Mouse (Mus musculus) common myeloid progenitor, adult 5-6 weeks (primary cell): ENCODE measurements at regions not wholly inside any gene's neighbourhood (a gene's known extent, or its start where the extent isn't known, plus 50 kb on each side); places are given as distances from the start of the nearest gene placed in this dataset.

Experiments
- ATAC-seq: replicated peaks from 2 replicates; pipeline ENCODE4 v1.8.0; 2016; ENCODE audit warnings: low read depth, mild to moderate bottlenecking, moderate TSS enrichment, inconsistent platforms; ENCODE audit not compliant: poor library complexity, severe bottlenecking

- no peak for ATAC-seq
These were observed 239.0 kb downstream of the Cxcl12 start for GRCm38 (mm10) chr6:117407206-117407858.

- ATAC-seq: no peak
These were observed 239.6 kb downstream of the Cxcl12 start for GRCm38 (mm10) chr6:117407953-117408352.

DNA sequence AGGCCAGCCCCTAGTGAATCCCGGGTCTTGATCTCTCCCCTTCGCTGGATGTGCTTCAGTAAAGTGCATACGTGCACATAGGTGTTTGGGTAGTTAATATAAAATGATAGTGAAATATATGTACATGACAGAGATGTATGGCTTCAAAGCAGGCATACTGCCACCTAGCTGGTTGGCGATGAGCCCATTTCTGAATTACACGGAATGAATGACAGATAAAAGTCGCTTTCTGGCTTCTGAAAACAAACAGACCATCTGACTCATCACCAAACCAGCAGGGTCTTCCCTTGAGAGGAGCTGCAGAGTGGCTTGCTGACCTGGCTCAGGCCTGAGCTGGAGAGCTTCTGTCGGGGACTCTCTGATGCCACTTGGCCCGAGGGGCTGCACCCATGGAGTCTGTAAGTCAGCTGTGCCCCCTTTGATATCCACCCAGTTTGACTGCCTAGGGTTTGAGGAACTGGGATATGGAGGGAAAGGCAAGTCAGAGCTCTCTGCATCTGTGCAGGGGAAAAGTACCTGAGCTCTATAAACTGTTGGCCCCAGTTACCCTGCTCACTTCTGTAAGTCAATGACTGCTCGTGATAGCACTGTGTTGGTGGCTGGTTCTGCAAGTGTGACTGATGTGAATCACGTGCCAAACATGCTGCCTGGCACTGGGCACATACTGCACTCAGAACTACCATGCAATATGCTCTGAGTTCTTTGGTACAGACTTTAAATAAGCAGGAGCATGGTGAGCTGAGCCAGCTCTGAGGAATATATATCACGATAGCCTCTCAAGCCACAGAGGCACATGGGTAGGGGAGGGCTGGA, 240.8 kb downstream of the Cxcl12 start:
- ATAC-seq: no peak

DNA sequence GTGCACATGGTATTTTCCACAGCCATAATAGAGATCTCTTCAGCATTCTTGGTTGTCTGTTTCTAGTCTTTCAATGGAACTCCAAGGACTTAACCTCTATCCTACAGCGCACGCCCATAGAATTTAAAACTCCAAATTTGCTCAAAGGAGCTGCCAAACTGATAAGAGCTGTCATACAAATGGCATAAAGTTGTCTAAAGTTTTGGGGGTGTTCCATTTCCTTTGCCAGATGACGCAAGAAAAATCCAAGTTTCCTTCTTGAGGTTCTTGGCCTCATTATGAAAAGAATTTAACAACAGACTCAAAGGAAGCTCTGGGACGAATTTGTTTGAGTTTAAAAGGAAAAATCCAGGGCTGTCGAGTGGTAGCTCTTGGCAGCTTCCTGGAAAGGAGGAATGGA, 246.6 kb downstream of the Cxcl12 start:
- ATAC-seq: no peak

GRCm38 (mm10) chr6:117415901-117416300, 247.6 kb downstream of the Cxcl12 start:
- ATAC-seq: no peak

DNA sequence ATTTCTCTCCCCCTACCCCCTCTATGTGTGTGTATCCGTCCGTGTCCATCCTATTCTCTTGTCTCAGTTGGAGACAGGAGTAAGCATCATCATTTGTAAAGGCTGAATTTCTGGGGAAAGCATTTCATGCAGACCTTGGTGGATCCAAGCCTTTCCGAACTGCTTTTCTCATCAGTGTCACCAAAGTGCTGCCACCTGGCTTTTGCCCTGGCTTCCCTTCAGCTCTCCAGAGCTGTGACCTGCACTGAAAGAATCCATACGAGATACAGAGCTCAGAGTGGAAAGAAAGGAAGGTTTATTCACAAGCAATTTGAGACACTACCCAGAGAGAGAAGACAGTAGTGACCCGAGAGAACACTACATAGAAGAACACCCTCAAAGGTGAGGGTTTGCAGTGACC, 248.1 kb downstream of the Cxcl12 start:
- ATAC-seq: no peak

- ATAC-seq: no peak
These were observed 254.7 kb downstream of the Cxcl12 start for GRCm38 (mm10) chr6:117422846-117423573.

DNA sequence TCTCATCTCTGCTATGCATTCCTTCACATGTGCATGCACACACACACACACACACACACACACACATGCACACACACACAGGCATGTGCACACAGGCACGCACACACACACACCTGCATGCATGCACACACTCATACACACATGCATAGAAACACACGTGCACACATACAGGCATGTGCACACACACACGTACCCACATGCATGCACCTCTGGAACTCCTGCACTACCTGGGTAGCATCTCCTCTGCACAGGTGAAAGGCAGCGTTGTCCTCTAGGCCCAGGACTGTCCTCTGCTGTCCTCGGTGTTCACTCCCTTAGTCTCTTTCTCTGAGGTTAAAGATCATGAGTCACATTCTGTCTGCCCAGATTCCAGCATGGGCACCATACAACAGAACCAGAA, 258.0 kb downstream of the Cxcl12 start:
- ATAC-seq: no peak

DNA sequence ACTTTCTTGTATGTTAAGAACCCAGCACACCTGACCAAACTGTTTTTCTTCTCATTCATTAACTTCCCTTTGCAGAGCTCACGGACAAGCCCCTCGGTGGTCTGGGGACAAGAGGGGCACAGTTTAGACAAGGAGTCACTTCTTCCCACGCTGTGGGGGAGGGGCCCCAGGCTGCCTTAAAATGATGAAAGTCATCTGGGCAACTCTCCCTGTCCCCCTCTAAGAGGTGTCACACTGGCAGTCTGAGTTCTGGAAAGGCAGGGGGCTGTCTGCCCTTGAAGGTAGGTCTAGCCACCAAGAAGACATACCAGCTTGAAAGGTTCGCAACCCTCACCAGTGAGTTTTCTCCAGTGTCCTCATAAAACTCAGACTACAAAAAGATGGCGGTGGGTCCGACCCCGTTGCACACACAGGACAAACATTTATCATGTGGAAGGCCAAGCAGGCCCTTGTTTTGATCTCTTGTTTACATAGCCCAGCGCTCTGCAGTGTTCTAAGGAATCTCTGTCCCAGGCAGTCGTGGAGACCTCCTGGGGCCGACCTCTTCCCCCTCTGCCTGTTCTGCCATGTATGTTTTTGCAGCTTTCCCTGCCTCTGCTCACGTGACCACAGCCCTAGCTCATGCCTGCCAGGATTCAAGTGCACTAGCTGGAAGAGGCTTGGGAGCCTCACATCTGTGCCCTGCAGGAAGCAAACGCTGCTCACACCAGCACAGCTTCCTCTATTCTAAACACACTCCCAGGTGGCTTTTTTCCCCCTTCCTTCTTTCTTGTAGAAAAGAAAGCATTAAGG, 259.2 kb downstream of the Cxcl12 start:
- ATAC-seq: peak; percentile 43

DNA sequence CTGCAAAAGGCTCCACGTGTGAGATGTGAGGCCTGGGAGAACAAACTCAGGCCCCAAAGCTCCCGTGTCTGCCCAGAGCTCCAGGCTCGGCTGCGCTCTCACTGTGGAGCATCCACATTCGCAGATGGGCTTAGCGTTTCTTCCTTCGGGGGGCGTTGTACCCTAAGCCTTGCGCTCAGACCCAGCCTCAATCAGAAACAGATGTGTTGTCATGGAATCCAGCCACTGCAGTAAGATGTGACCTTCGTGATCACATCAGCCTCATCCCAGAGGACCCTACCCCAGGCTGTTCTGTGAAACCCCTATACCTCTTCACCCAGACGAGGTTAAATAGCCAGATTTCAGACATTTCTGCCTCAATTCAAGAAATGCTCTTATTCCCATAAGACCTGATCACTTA, 260.1 kb downstream of the Cxcl12 start:
- ATAC-seq: no peak

DNA sequence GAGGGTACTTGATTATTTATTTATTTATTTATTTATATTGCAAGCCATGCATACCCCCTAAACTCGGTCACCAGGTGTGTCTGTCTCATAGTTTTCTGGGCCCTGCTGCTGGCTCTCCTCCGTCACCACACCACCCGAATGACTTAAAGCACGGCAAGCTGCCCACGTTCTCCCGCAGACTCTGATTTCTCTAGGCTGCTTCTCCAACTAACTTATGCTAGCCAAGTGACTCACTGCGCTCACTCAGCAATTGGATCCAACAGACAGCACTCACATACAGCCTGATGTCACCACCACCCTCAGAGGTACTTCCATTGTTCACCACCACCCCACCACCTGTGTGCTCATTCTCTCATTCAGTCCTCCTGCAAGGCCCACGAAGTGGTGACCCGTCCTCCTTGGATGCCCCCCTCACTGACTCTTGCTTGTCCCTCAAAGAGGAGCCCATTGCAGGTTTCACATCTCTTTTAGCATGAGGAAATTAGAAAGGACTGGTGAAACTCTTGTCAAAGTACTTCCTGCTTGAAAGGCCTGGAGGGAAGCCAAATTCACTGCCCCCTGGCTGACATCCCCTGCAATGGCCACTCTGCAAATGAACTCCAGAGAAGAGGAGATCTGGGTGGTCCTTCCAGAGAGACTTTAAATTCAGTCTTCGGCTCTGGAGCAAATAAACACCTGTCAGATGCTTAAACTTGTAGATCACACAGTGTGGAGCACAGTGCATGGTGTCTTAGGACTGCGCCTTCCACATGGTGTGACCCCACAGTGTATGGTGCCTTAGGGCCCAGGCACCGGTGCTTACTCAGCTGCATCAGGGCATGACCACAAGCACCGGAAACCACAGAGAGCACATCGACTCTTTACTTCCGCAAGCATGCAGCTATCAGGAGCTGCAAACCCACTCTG, 262.8 kb downstream of the Cxcl12 start:
- peak; percentile 93 for ATAC-seq

- ATAC-seq: no peak
These were observed 268.5 kb downstream of the Cxcl12 start for GRCm38 (mm10) chr6:117436851-117437250.

DNA sequence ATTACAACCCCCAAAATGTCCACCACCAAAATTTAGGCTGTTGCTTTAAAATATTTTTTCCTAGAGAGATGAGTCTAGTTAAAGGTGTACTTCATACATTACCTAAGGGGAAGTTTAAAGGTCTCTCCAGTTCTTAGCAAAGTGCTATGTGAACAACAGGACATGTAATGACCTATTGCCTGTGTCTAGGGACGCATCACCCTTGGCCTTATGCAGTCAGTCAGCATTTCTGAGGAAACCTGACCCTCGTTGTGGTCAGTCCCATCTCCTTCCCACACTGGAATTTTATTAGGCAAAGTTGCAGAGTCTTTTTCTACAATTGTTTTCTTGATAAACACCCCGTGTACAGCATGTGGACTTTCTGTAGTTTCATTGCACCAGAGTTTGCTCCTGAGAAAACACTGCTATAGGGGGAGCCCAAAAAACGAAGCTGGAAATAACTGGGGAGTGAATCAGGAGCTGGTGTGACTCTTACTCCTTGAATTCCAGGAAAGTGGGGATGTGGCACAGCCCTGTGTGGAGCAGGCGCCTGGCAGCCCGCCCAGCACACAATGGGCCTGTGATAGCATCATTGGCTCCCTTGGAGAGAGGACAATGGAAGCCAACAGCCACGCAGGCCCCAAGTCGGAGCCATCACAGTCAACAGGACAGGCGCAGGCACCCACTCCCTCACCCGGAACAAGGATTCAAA, 269.2 kb downstream of the Cxcl12 start:
- no peak for ATAC-seq

DNA sequence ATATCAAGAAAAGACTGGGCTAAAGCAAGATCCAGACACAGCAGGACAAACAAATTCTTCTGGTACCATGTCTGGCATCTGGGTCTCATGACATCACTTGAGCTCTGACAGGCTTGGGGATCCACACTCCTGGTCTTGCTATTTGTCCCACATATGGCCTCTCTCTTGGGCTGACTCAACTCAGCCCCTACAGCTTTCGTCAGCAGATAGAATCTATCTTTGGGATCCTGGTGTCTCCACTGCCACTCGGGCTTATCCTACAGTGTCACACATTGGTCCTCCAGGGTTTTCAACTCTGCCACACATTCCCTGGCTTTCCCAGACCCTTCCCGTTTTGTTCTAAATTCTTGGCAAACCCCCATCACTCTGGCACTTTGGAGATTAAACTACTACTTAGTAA, 280.3 kb downstream of the Cxcl12 start:
- ATAC-seq: no peak

- no peak for ATAC-seq
These were observed 282.7 kb downstream of the Cxcl12 start for GRCm38 (mm10) chr6:117451001-117451400.

GRCm38 (mm10) chr6:117460193-117460592, 291.9 kb downstream of the Cxcl12 start:
- no peak for ATAC-seq

DNA sequence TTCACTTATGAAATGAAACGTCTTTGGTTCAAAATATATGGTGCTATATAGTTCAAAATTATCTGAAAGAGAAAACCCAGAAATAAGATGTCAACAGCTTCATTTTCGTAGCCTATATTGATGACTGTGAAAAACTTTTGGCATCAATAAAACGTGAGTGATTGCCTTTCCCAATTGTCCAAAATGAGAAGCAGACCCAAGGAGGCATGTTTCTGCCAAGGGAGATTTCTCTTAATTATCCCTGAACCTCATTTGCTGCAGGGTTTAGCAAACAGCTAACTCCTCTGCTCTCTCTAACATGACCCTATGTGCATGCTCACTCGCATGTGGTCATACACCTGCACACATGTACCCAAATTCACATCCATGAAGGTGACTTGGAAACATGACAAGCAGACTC, 296.8 kb downstream of the Cxcl12 start:
- ATAC-seq: no peak

GRCm38 (mm10) chr6:117465606-117466174, 297.4 kb downstream of the Cxcl12 start:
- ATAC-seq: no peak
